Mouse (Mus musculus): Measurements from ENCODE around the gene Kmt5b. TPM values are rescaled to one million over a fixed set of nuclear protein-coding genes. Genes with fewer than 3 reads are reported as not detected.
A peak's percentile ranks its signal among the peaks of the same experiment; 100 is the strongest.

Kmt5b gene
- 75.8 and 85.8 TPM in 2 replicates for total RNA-seq (2017)

DNA sequence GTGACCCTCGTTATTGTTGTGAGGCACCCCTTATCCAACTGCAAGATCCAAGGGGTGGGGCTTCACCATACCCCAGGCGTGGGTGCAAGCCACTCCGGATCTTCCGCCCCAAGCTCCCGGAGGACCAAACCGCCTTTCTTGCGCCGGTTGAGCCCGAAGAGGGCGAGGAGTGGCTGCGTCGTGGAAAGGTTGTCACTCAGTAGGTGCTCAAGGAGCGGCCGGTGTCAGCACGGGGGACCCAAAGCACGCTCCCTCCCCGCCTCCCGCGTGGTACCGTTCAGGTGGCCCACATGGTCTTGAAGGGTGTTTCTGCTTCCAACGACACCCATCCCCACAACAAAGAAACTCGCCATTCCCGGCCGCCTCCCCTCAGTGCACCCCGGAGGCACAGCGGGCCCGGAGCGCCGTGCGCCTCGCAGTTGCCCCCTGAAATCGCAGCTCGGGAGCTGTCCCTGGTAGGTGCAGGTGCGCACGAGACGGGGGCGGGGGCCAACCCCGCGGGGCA is at the start of gene Kmt5b:
Kmt5b (plus strand) TSS at position 146 of the 505 bp plus-strand sequence.
- peak in 1 of 2 experiments; percentile 24; a peak in 2 of 4 replicates for ATAC-seq (replicated peaks in 1 of 2; ENCODE audit: insufficient read depth in 1 of 2, low FRiP score in 2 of 2, low TSS enrichment in 1 of 2, low read depth in 1 of 2, poor library complexity in 2 of 2, severe bottlenecking in 2 of 2)

DNA sequence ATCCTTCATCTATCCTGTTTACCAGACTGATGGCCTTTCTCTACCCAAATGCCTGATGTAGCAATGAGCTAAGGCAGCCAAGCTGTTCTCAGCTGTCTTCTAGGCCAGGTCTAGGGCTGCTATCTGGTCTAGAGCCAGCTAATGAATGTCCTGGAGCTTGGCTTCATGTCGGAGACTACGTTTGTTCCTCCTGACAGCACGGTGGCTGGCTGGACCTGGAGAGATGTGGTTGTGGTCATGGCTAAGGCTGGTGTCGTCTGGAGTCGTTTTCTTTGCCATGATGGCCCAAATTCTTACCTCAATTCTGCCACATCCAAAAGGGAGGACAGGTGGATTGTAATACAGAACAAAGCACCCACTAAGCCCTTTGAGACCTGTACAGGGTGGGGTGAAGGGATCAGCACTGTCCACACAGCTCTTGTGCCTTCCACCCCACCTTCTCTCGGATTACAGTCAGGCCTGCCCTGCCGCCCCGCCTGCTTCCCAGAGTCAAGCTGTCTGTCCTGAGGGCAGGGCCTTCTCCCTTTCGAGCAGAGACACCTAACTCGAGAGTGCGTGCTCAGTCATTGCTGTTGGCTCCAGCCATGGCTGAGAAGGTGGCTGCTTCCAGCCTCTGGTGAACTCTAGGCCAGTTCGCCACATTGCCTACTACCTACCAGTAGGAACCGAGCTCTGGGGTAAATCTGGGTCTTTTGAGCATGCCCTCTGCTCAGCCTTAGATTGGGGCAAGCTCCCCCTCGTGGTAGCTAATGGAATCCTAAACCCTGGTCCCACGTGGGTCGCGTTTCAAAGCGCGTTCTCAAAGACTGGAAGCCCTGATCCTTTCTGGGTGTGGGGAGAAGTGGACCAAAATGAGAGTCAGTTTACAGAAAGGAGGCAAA is 48.5 kb upstream of the Kmt5b start:
- ATAC-seq (replicated peaks in 1 of 2; ENCODE audit: insufficient read depth in 1 of 2, low FRiP score in 2 of 2, low TSS enrichment in 1 of 2, low read depth in 1 of 2, poor library complexity in 2 of 2, severe bottlenecking in 2 of 2): peak; percentile 75 to 84

DNA sequence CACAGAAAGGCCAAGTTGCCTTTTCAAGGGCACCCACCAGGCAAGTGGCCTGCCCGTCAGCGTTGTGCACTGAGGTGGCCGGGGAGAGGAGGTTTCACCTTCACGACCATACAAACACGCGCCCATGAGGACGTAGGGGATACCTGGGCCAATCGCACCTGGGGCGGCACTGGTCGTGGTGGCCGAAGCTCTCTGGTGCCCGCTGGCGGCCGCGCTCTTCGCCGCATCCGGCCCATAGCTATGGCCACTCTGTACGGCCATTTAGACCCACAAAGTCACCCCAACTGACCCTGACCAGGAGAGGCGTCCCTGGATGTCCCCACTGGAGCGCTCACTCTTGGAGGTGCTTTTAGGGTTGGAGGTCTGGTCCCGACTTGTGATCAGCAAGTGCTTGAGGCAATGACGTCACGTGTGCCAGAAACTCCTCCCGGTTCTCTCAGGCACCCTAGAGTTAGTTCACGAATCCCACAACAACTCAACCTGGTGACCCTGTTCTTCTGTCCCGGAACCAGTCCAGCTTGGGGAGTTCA is 47.8 kb upstream of the Kmt5b start:
- peak; percentile 35 to 43; a peak in 3 of 4 replicates for ATAC-seq (replicated peaks in 1 of 2; ENCODE audit: insufficient read depth in 1 of 2, low FRiP score in 2 of 2, low TSS enrichment in 1 of 2, low read depth in 1 of 2, poor library complexity in 2 of 2, severe bottlenecking in 2 of 2)

DNA sequence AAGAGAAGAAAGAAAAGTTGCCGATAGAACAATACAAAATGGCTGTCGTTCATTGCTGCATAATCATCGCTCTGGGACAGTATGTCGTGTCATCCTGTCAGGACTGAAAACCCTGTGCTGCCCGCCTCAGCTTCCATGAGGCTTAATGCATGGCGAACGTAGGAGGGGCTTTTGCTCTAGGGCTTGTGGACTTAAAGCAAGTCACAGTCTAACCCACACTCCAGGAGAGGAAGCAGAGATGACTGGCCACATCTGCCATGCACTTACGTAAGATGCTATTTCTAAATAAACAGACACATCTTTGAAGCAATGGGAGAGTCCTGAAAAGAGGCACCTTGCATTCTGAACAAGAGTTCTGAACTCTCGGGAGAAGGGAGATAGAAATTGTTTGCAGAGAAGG is 44.1 kb upstream of the Kmt5b start:
- no peak; a peak in 1 of 4 replicates for ATAC-seq (replicated peaks in 1 of 2; ENCODE audit: insufficient read depth in 1 of 2, low FRiP score in 2 of 2, low TSS enrichment in 1 of 2, low read depth in 1 of 2, poor library complexity in 2 of 2, severe bottlenecking in 2 of 2)

DNA sequence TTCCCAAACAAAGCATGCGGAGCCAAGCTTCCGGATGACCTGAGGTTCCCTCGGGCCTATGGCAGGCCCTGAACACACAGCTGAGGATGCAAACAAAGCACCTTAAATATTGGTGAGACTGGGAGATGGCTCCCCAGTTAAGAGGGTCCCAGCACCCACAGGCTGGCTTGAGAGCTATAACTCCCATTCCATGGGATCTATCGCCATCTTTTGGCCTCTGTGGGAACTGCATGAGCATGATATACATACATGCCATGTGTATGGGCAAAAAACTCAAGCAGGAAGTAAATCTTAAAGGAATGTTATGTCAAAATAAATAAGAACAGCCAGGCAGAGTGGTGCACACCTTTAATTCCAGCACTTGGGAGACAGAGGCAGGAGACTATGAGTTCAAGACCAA is 43.3 kb upstream of the Kmt5b start:
- no peak for ATAC-seq (replicated peaks in 1 of 2; ENCODE audit: insufficient read depth in 1 of 2, low FRiP score in 2 of 2, low TSS enrichment in 1 of 2, low read depth in 1 of 2, poor library complexity in 2 of 2, severe bottlenecking in 2 of 2)

DNA sequence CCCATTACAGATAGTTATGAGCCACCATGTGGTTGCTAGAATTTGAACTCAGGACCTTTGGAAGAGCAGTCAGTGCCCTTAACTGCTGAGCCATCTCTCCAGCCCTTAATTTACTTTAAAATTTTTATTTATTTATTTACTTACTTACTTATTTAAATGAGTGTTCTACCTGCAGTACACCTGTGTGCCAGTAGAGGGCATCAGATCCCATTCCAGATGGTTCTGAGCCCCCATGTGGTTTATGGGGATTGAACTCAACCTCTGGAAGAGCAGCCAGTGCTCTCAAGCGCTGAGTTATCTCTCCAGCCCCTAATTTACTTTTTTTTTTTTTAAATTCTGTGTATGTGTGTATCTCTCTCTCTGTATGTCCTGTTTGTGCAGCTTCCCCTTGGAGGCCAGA is 42.4 kb upstream of the Kmt5b start:
- ATAC-seq (replicated peaks in 1 of 2; ENCODE audit: insufficient read depth in 1 of 2, low FRiP score in 2 of 2, low TSS enrichment in 1 of 2, low read depth in 1 of 2, poor library complexity in 2 of 2, severe bottlenecking in 2 of 2): peak in 1 of 2 experiments; percentile 29; a peak in 2 of 4 replicates

DNA sequence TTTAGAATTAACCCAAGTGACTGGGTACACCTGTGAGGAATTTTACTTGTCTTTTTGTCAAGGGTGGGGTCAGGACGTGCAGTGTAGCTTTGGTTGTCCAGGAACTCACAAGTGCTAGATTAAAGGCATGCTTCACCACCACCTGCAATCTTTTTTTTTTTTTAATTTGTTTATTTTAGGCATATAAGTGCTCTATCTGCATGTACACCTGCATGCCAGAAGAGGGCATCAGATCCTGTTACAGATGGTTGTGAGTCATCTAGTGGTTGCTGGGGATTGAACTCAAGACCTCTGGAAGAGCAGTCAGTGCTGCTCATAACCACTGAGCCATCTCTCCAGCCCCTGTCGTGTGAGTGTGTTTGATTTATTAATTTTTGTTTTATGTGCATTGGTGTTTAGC is 38.3 kb upstream of the Kmt5b start:
- no peak for ATAC-seq (replicated peaks in 1 of 2; ENCODE audit: insufficient read depth in 1 of 2, low FRiP score in 2 of 2, low TSS enrichment in 1 of 2, low read depth in 1 of 2, poor library complexity in 2 of 2, severe bottlenecking in 2 of 2)

DNA sequence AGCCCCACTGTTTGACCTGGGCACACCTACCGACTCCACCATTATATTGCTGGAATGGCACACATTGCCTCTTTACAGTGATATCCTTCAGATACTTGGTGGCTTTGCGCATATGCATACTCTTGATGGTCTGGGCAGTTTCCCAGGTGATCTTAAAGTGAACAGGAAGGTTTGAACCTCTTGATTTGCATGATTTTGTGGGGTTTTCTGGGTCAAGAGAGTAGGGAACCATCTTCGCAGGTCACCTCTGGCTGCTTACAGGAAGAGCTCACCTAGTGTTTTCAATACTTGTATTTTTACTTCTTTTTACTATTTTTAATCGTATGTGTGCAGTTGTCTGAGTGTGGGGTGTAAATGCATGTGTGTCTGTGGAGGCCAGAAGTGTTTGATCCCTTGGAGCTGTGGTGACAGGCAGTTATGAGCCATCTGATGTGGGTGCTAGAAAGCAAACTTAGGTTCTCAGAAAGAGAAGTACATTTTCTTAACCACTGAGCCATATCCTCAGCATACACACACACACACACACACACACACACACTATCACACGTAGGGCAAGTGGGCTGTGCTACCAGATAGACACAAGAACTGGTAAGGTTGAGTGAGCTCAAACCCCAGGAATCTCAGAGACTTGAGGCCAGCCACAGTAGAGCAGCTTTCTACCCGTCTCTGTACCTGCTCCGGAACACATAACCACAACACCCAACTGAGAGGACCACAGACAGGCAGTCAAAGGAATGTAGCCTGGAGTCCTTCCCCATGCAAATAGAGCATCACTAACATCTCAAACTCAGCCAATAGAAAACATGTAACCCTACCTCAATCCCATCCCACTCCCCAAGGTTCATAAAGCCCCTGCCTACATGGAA is 36.2 kb upstream of the Kmt5b start:
- ATAC-seq (replicated peaks in 1 of 2; ENCODE audit: insufficient read depth in 1 of 2, low FRiP score in 2 of 2, low TSS enrichment in 1 of 2, low read depth in 1 of 2, poor library complexity in 2 of 2, severe bottlenecking in 2 of 2): peak; percentile 59 to 60

DNA sequence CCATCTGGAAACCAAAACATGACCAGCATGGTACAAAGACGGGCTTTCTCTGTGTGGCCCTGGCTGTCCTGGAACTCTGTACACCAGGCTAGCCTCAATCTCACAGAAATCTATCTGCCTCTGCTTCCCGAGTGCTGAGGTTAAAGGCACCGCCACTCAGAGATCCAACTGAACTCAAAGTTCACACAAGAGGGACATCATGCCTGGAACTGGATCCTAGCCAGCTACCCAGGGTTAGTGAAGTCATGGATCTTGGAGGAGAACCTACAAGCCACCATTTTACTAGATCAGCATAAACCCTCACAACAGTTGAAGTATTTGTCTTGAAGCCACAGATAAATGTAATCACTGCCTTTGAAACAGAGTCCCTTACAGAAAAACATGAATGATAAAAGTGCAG is 31.2 kb upstream of the Kmt5b start:
- ATAC-seq (replicated peaks in 1 of 2; ENCODE audit: insufficient read depth in 1 of 2, low FRiP score in 2 of 2, low TSS enrichment in 1 of 2, low read depth in 1 of 2, poor library complexity in 2 of 2, severe bottlenecking in 2 of 2): no peak

DNA sequence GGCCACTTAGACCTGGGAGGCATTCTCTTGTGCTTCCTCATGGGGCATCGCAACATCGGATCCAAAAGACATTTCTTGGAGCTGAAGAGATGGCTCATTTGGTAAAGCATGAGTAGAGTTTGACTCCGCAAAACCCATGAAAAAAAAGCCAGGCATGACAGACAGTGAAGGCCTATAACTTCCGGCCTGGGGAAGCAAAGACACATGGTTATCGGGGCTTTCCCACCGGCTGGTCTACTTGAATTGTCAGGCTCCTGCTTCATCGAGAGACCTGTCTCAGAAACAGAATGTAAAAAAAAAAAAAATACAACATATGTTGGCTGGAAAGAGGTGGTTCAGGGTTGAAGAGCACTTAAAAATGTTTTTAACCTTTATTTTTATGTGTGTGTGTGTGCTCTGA is 27.6 kb upstream of the Kmt5b start:
- ATAC-seq (replicated peaks in 1 of 2; ENCODE audit: insufficient read depth in 1 of 2, low FRiP score in 2 of 2, low TSS enrichment in 1 of 2, low read depth in 1 of 2, poor library complexity in 2 of 2, severe bottlenecking in 2 of 2): no peak

DNA sequence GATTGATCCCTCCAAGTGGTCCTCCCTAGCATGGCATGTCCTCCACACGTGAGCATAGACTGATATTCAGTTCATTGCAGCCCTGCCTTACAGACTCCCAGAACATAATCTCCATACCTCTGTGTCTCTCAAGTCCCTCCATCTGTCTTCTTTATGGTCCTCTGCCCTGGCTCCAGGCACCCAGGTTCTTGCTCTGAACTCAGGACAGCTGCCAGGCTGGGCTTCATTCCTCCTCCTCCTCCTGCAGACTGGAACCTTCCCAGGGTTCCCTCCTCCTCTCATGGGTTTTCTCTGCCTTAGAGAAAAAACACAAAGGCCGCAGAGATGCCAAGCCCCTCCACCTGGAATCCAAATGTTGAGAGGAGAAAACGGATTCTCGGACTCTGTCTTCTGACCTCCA is 24.5 kb upstream of the Kmt5b start:
- ATAC-seq (replicated peaks in 1 of 2; ENCODE audit: insufficient read depth in 1 of 2, low FRiP score in 2 of 2, low TSS enrichment in 1 of 2, low read depth in 1 of 2, poor library complexity in 2 of 2, severe bottlenecking in 2 of 2): no peak

DNA sequence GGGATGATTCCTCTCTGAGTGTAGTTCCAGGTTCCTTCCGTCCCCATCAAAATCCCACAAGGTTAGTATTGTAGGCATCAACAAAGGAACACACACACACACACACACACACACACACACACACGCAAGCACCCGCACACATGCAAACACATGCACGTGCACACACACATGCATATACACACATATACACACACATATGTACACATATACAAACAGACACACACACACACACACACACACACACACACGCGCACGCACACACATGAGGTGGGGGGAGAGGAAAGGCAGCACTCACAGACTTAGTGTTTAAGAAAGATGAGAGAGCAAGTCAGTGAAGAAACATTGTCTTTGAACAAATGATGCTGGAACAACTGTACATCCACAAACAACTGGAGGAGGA is 23.9 kb upstream of the Kmt5b start:
- no peak for ATAC-seq (replicated peaks in 1 of 2; ENCODE audit: insufficient read depth in 1 of 2, low FRiP score in 2 of 2, low TSS enrichment in 1 of 2, low read depth in 1 of 2, poor library complexity in 2 of 2, severe bottlenecking in 2 of 2)

DNA sequence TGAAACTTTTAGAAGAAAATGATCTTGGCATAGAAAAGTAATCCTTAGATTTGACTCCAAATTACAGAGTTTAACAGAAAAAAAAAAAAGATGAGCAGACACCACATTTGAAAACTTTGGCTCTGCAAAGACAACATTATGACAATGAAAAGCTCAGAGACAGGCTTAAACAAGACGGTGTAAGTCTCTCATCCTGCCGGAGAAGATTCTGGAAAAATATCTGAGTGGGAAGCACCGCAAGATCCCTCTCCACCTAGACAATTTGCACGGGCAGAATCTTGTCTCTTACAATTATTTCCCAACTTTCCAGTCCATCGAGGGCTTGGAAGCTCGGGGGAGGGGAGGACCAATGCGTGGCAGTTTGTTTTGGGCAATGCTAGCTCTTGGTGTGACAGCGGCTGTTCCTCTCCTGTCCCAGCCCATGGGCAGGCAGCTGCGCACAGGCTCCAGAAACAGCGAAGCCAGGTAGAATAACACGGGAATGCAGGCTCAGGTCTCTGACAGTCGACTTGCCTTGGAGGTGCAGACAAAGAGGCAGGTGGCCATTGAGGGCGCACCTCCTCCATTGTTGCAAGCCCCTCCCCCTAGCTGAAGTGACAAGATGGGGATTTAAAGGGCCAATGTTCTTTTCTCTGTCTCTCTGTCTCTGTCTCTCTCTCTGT is 23.2 kb upstream of the Kmt5b start:
- ATAC-seq (replicated peaks in 1 of 2; ENCODE audit: insufficient read depth in 1 of 2, low FRiP score in 2 of 2, low TSS enrichment in 1 of 2, low read depth in 1 of 2, poor library complexity in 2 of 2, severe bottlenecking in 2 of 2): peak; percentile 45 to 46; a peak in 3 of 4 replicates

DNA sequence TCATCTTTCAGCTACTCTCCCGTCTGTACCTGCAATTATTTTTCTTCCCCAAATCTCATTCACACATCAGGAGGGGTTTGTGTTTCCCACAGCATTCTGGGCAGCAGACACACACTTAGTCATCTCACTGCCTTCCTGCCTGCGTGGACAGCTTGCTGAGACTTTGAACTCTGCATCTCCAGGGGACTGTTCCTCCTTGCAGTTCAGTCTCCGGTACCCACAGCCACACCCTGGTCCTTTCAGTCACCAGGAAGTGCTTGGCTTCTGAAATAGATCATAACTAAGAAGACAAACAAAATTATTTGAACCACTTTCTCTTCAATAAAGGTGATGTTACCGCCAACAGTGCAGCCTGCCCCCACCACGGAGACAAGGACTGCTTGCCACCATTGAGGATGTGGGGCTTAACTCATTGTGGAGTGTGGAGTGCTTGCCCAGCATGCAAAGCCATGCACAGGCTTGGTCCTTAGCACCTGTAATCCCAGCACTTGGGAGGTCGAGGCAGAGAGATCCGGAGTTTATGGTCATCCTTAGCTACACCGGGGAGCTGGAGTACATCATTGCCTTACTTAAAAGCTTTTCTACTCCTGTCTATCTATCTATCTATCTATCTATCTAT is 14.5 kb upstream of the Kmt5b start:
- no peak for ATAC-seq (replicated peaks in 1 of 2; ENCODE audit: insufficient read depth in 1 of 2, low FRiP score in 2 of 2, low TSS enrichment in 1 of 2, low read depth in 1 of 2, poor library complexity in 2 of 2, severe bottlenecking in 2 of 2)

DNA sequence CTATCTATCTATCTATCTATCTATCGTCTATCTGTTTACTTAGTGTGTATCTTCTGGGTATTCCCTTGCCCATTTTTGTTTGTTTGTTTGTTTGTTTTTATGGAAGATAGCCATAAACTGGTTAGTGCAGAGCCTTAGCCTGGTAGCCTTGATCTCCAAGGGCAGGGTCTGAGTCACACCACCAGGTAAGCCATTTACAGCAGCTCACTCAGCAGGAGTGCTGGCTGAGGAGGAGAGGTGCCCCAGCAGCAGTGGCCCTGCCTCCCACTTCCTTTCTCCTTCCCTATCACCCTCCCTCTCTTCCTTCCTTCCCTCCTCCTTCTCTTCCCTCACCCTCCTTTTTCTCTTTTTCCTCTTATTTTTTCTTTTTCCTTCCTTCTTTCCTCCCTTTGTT is 14.0 kb upstream of the Kmt5b start:
- ATAC-seq (replicated peaks in 1 of 2; ENCODE audit: insufficient read depth in 1 of 2, low FRiP score in 2 of 2, low TSS enrichment in 1 of 2, low read depth in 1 of 2, poor library complexity in 2 of 2, severe bottlenecking in 2 of 2): no peak

DNA sequence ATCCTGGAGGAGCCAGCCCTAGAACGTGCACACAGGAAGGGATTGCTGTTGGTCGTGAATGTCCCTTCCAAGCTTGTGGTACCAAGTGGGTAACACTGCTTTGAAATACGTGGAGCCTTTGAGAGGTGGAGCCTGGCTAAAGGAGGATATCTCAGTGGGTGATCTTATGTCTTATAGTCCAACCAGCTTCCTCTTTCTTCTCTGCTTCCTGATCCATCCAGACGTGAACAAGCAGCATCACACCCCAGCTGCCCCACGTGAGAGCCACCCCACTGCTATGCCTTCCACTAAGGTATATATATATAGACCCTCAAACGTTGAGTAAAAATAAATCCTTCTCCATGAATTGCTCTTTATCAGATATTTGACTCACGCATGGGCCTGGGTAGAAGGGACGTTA is 13.5 kb upstream of the Kmt5b start:
- peak in 1 of 2 experiments; percentile 32; a peak in 1 of 4 replicates for ATAC-seq (replicated peaks in 1 of 2; ENCODE audit: insufficient read depth in 1 of 2, low FRiP score in 2 of 2, low TSS enrichment in 1 of 2, low read depth in 1 of 2, poor library complexity in 2 of 2, severe bottlenecking in 2 of 2)

DNA sequence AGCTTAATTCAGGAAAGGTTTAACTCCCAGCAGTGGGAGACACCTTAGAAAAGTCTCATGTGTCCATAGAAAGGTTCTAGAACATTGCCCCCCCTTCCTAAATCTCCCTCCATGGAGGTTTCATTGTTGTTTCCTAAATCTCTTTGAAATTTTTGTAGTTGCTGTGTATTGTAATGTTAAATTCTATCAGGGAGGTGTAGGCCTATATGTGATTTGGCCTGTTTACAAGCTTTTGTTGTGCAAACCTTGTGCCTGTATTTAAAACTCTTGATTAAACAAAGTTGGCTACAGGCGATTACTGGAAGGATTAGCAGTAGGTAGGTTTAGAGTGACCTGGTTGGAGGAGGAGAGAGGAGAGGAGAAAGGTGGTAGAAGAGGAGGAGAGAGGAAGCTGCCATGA is 9.4 kb upstream of the Kmt5b start:
- no peak for ATAC-seq (replicated peaks in 1 of 2; ENCODE audit: insufficient read depth in 1 of 2, low FRiP score in 2 of 2, low TSS enrichment in 1 of 2, low read depth in 1 of 2, poor library complexity in 2 of 2, severe bottlenecking in 2 of 2)
